In genomic region chr11:90616431-90616830, GRCm38 (mm10) we compare ENCODE assay signal across 12 mouse cellular contexts. TPM values are rescaled to one million over a fixed set of nuclear protein-coding genes. Genes with fewer than 3 reads are reported as not detected.
A peak's percentile ranks its signal among the peaks of the same experiment; 100 is the strongest.
DNase-seq lines count a peak whose midpoint lies in the region; ATAC-seq and TF ChIP-seq lines count a peak whose summit lies in the region.
"Had no signal": no experiment of that assay in that cellular context is flagged by ENCODE, and none has a peak within 500 bp of the region (broad histone marks: within the 10 kb centered on the region; RNA-seq: fewer than 3 reads in every experiment).

No protein-coding gene starts in this region.

- H3K27ac ChIP-seq in hindbrain, embryonic 14.5 days, result no peak overlapping the region
- no peak overlapping the region for H3K27ac ChIP-seq in hindbrain, embryonic 13.5 days
- no peak overlapping the region for H3K27ac ChIP-seq in MEL (ENCODE audit: control insufficient read depth, low read depth, low read length)
- H3K27ac ChIP-seq: limb, embryonic 15.5 days; neural tube, embryonic 13.5 days had no signal

- no peaks in the 10 kb centered on the region for H3K4me1 ChIP-seq in hindbrain, embryonic 14.5 days (replicated peaks; ENCODE audit: control insufficient read depth, insufficient read depth, low read length)
- no peaks in the 10 kb centered on the region for H3K4me1 ChIP-seq in hindbrain, embryonic 13.5 days (replicated peaks)
- peaks cover 10 to 20% of the 10 kb centered on the region in 2 experiments for H3K4me1 ChIP-seq in MEL (ENCODE audit: control insufficient read depth in 1 of 2, insufficient read depth in 2 of 2, low read length in 2 of 2)
- H3K4me1 ChIP-seq: limb, embryonic 15.5 days; neural tube, embryonic 13.5 days had no signal

- no peaks in the 10 kb centered on the region for H3K79me2 ChIP-seq in MEL (ENCODE audit: control insufficient read depth, insufficient read depth, low read length, poor library complexity)

- TF ChIP-seq CTCF in MEL (IDR thresholded peaks at IDR 0.05 in 2 of 3, conservative IDR thresholded peaks at IDR 0.05 in 1 of 3; ENCODE audit: control insufficient read depth in 1 of 3, insufficient read depth in 1 of 3, low read depth in 2 of 3, low read length in 3 of 3, poor library complexity in 1 of 3, severe bottlenecking in 1 of 3), result peak in 2 of 3 experiments; percentile 38 to 79; a peak in 5 of 6 replicates

- no peak for TF ChIP-seq EP300 in MEL (IDR thresholded peaks at IDR 0.05; ENCODE audit: low read depth in 1 of 2, low read length in 2 of 2)

- ATAC-seq in hindbrain, embryonic 14.5 days (ENCODE audit: low FRiP score), result no peak
- ATAC-seq in hindbrain, embryonic 13.5 days (ENCODE audit: low FRiP score), result no peak
- ATAC-seq in granulocyte monocyte progenitor cell, adult 5-6 weeks (replicated peaks; ENCODE audit: poor library complexity, severe bottlenecking), result peak; percentile 74
- ATAC-seq: inflammation-experienced regulatory T-cells, adult 6 months had no signal

- H3K4me3 ChIP-seq in hindbrain, embryonic 14.5 days (replicated peaks; ENCODE audit: low read length), result no peak overlapping the region
- H3K4me3 ChIP-seq in hindbrain, embryonic 13.5 days, result no peak overlapping the region
- no peak overlapping the region for H3K4me3 ChIP-seq in MEL (ENCODE audit: control insufficient read depth in 1 of 2, insufficient read depth in 1 of 2, low read depth in 2 of 2, low read length in 2 of 2)
- H3K4me3 ChIP-seq: limb, embryonic 15.5 days; neural tube, embryonic 13.5 days had no signal

- peak; percentile 92 for TF ChIP-seq RAD21 in MEL (IDR thresholded peaks at IDR 0.05; ENCODE audit: low read depth, low read length)

- no peak for TF ChIP-seq POLR2A in MEL (IDR thresholded peaks at IDR 0.05; ENCODE audit: control insufficient read depth in 1 of 2, insufficient read depth in 1 of 2, low read depth in 1 of 2, low read length in 2 of 2, poor library complexity in 1 of 2)

- no peak overlapping the region for H3K9ac ChIP-seq in hindbrain, embryonic 14.5 days
- no peak overlapping the region for H3K9ac ChIP-seq in hindbrain, embryonic 13.5 days
- H3K9ac ChIP-seq in MEL (ENCODE audit: control insufficient read depth, low read depth, low read length, poor library complexity, severe bottlenecking), result no peak overlapping the region
- H3K9ac ChIP-seq: limb, embryonic 15.5 days; neural tube, embryonic 13.5 days had no signal

- H3K27me3 ChIP-seq in hindbrain, embryonic 14.5 days (ENCODE audit: control insufficient read depth, insufficient read depth, low read length), result no peaks in the 10 kb centered on the region
- no peaks in the 10 kb centered on the region for H3K27me3 ChIP-seq in hindbrain, embryonic 13.5 days
- H3K27me3 ChIP-seq in MEL (ENCODE audit: control insufficient read depth in 1 of 2, insufficient read depth in 2 of 2, low read length in 2 of 2), result no peaks in the 10 kb centered on the region
- H3K27me3 ChIP-seq: limb, embryonic 15.5 days; neural tube, embryonic 13.5 days had no signal

- peak; percentile 72 for DNase-seq in hindbrain, embryonic 14.5 days (ENCODE audit: low spot score)
- DNase-seq in 416B (ENCODE audit: low read depth) (peak; percentile 66), MEL (ENCODE audit: low read depth, low spot score) (peak; percentile 69)
- DNase-seq in layer of hippocampus, adult 8-10 months (ENCODE audit: low spot score in 2 of 2), result no peak
- DNase-seq in right cerebral cortex, postnatal 10 days (ENCODE audit: low spot score in 2 of 2), result no peak
- DNase-seq in kidney, postnatal 10 days, result no peak
- DNase-seq: gastrocnemius, postnatal 14 days had no signal

- no peaks in the 10 kb centered on the region for H3K9me3 ChIP-seq in hindbrain, embryonic 14.5 days (ENCODE audit: control insufficient read depth, low read length)
- H3K9me3 ChIP-seq in hindbrain, embryonic 13.5 days, result no peaks in the 10 kb centered on the region
- H3K9me3 ChIP-seq in MEL (replicated peaks; ENCODE audit: insufficient read depth, low read length), result no peaks in the 10 kb centered on the region
- H3K9me3 ChIP-seq: limb, embryonic 15.5 days; neural tube, embryonic 13.5 days had no signal

- no peak overlapping the region for H3K4me2 ChIP-seq in hindbrain, embryonic 14.5 days (replicated peaks)
- no peak overlapping the region for H3K4me2 ChIP-seq in hindbrain, embryonic 13.5 days
- H3K4me2 ChIP-seq: limb, embryonic 15.5 days; neural tube, embryonic 13.5 days had no signal

- H3K36me3 ChIP-seq in hindbrain, embryonic 14.5 days (replicated peaks; ENCODE audit: control insufficient read depth, insufficient read depth), result peaks cover 14% of the 10 kb centered on the region
- peaks cover 17% of the 10 kb centered on the region for H3K36me3 ChIP-seq in hindbrain, embryonic 13.5 days
- peaks cover 0 to 15% of the 10 kb centered on the region in 2 experiments; a peak in 2 of 4 replicates for H3K36me3 ChIP-seq in MEL (ENCODE audit: control insufficient read depth in 1 of 2, insufficient read depth in 2 of 2, low read length in 2 of 2)

TF ChIP-seq in MEL, 35 proteins besides CTCF, POLR2A, EP300 and RAD21:
- peak; percentile 96 for TF ChIP-seq ZC3H11A (IDR thresholded peaks at IDR 0.05; ENCODE audit: low read depth, low read length)
- peak; percentile 37; the same call in 1 of the 2 replicates for TF ChIP-seq MYC (IDR thresholded peaks at IDR 0.05; ENCODE audit: low read depth, low read length)
- TF ChIP-seq JUND (IDR thresholded peaks at IDR 0.05; ENCODE audit: low read depth, low read length), result no peak
- no peak for TF ChIP-seq MEF2A (IDR thresholded peaks at IDR 0.05; ENCODE audit: extremely low read depth, insufficient replicate concordance, low read depth, low read length, poor library complexity, severe bottlenecking)
- peak; percentile 37; the same call in 1 of the 2 replicates for TF ChIP-seq SIN3A (IDR thresholded peaks at IDR 0.05; ENCODE audit: low read length)
- TF ChIP-seq SMC3 (IDR thresholded peaks at IDR 0.05; ENCODE audit: low read depth, low read length), result peak; percentile 91
- TF ChIP-seq GATA1 (IDR thresholded peaks at IDR 0.05; ENCODE audit: low read depth, low read length), result peak; percentile 47; the same call in 1 of the 2 replicates
- peak; percentile 73; the same call in 1 of the 2 replicates for TF ChIP-seq BHLHE40 (IDR thresholded peaks at IDR 0.05; ENCODE audit: borderline replicate concordance, low read depth, low read length)

RNA-seq across cellular contexts. Expression of gene Stxbp4, which starts 21.5 kb away (rescaled TPM):
- polyA plus RNA-seq in hindbrain, embryonic 14.5 days (2014; fragmentation: Nextera tagmentation; extraction: Ambion mirVana), result 18.8 and 19.4 TPM in 2 replicates
- polyA plus RNA-seq in hindbrain, embryonic 13.5 days (2015; fragmentation: Nextera tagmentation; extraction: Ambion mirVana), result 23.5 and 25.7 TPM in 2 replicates
- total RNA-seq in MEL (2012; rRNA removed), result 3.5 and 4.0 TPM in 2 replicates
- 1 to 10 TPM in 1 of 2 experiments, not detected in 1; 4.9 TPM for polyA plus RNA-seq in MEL (2012; ENCODE audit: insufficient read depth in 1 of 2, insufficient read length in 2 of 2, low read depth in 1 of 2, low replicate concordance in 2 of 2, missing spikeins in 1 of 2)
- 5.6 and 6.4 TPM in 2 replicates for total RNA-seq in granulocyte monocyte progenitor cell, adult 5-6 weeks (2014; fragmentation: Nextera tagmentation)
- total RNA-seq in granulocyte monocyte progenitor cell, adult 5-6 weeks (2017), result 3.7 and 5.4 TPM in 2 replicates
- total RNA-seq in layer of hippocampus, adult 8-10 months (2022), result 10 to 100 TPM; 12.6 to 20.2 (median 15.5) TPM

RNA-seq across cellular contexts. Expression of gene Cox11, which starts 21.5 kb away (rescaled TPM):
- 28.4 and 31.5 TPM in 2 replicates for polyA plus RNA-seq in hindbrain, embryonic 14.5 days (2014; fragmentation: Nextera tagmentation; extraction: Ambion mirVana)
- polyA plus RNA-seq in hindbrain, embryonic 13.5 days (2015; fragmentation: Nextera tagmentation; extraction: Ambion mirVana), result 36.4 and 38.2 TPM in 2 replicates
- 19.3 and 22.1 TPM in 2 replicates for total RNA-seq in MEL (2012; rRNA removed)
- 10 to 100 TPM in 1 of 2 experiments, not detected in 1; 21.0 TPM for polyA plus RNA-seq in MEL (2012; ENCODE audit: insufficient read depth in 1 of 2, insufficient read length in 2 of 2, low read depth in 1 of 2, low replicate concordance in 2 of 2, missing spikeins in 1 of 2)
- 8.4 and 19.9 TPM in 2 replicates for total RNA-seq in granulocyte monocyte progenitor cell, adult 5-6 weeks (2014; fragmentation: Nextera tagmentation)
- 12.2 and 20.3 TPM in 2 replicates for total RNA-seq in granulocyte monocyte progenitor cell, adult 5-6 weeks (2017)
- 10 to 100 TPM; 22.7 to 29.0 (median 26.8) TPM for total RNA-seq in layer of hippocampus, adult 8-10 months (2022)

Comparison
In these comparisons a context has a peak if more than half of its experiments do, and no peak if none do; other contexts are left out.
1. DNase-seq: peak in hindbrain, embryonic 14.5 days (single experiment), 416B (single experiment) and MEL (single experiment); none in layer of hippocampus, adult 8-10 months (0 of 2), right cerebral cortex, postnatal 10 days (0 of 2) and kidney, postnatal 10 days (single experiment).